Mouse (Mus musculus): ENCODE results near the gene Itgb1. TPM values are rescaled to one million over a fixed set of nuclear protein-coding genes. Genes with fewer than 3 reads are reported as not detected.

Itgb1 gene
- polyA plus RNA-seq, 1 experiment = 284 TPM

GRCm38 (mm10) chr8:128679909-128680308 lies 5.5 kb upstream of the Itgb1 start:
- Histone ChIP-seq H3K27ac (ENCODE audit: insufficient read depth, low read depth, low read length) (peak overlapping the region; percentile 92), H3K4me3 (ENCODE audit: insufficient read depth, low read length) (peak overlapping the region; percentile 16), H3K4me1 (ENCODE audit: control insufficient read depth, insufficient read depth, low read length) (peaks cover 21% of the 10 kb centered on the region)
- TF ChIP-seq POLR2A (IDR thresholded peaks at IDR 0.05; ENCODE audit: borderline replicate concordance, low read depth, low read length) (no peak), CTCF (IDR thresholded peaks at IDR 0.05; ENCODE audit: low read depth, low read length) (no peak)

- TF ChIP-seq POLR2A (IDR thresholded peaks at IDR 0.05; ENCODE audit: borderline replicate concordance, low read depth, low read length) (no peak), CTCF (IDR thresholded peaks at IDR 0.05; ENCODE audit: low read depth, low read length) (no peak)
- Histone ChIP-seq H3K4me3 (ENCODE audit: insufficient read depth, low read length) (no peak overlapping the region), H3K4me1 (ENCODE audit: control insufficient read depth, insufficient read depth, low read length) (peaks cover 21% of the 10 kb centered on the region), H3K27ac (ENCODE audit: insufficient read depth, low read depth, low read length) (peak overlapping the region; percentile 92)
These were observed 4.7 kb upstream of the Itgb1 start for GRCm38 (mm10) chr8:128680548-128681325.

- peaks cover 21% of the 10 kb centered on the region for H3K4me1 ChIP-seq (ENCODE audit: control insufficient read depth, insufficient read depth, low read length)
- no peak overlapping the region for H3K27ac ChIP-seq (ENCODE audit: insufficient read depth, low read depth, low read length)
- no peak for TF ChIP-seq CTCF (IDR thresholded peaks at IDR 0.05; ENCODE audit: low read depth, low read length)
- no peak for TF ChIP-seq POLR2A (IDR thresholded peaks at IDR 0.05; ENCODE audit: borderline replicate concordance, low read depth, low read length)
- H3K4me3 ChIP-seq (ENCODE audit: insufficient read depth, low read length) = no peak overlapping the region
These were observed 3.5 kb upstream of the Itgb1 start for GRCm38 (mm10) chr8:128681970-128682369.

- Histone ChIP-seq H3K4me1 (ENCODE audit: control insufficient read depth, insufficient read depth, low read length) (peaks cover 27% of the 10 kb centered on the region), H3K4me3 (ENCODE audit: insufficient read depth, low read length) (peak overlapping the region; percentile 68), H3K27ac (ENCODE audit: insufficient read depth, low read depth, low read length) (peak overlapping the region; percentile 91)
- TF ChIP-seq CTCF (IDR thresholded peaks at IDR 0.05; ENCODE audit: low read depth, low read length) = no peak
- no peak for TF ChIP-seq POLR2A (IDR thresholded peaks at IDR 0.05; ENCODE audit: borderline replicate concordance, low read depth, low read length)
These were observed 596 bp upstream of the Itgb1 start for GRCm38 (mm10) chr8:128684609-128685506.

- Histone ChIP-seq H3K4me3 (ENCODE audit: insufficient read depth, low read length) (peak overlapping the region; percentile 78), H3K4me1 (ENCODE audit: control insufficient read depth, insufficient read depth, low read length) (peaks cover 23% of the 10 kb centered on the region), H3K27ac (ENCODE audit: insufficient read depth, low read depth, low read length) (peak overlapping the region; percentile 96)
- TF ChIP-seq CTCF (IDR thresholded peaks at IDR 0.05; ENCODE audit: low read depth, low read length) (peak; percentile 4; the same call in 1 of the 2 replicates), POLR2A (IDR thresholded peaks at IDR 0.05; ENCODE audit: borderline replicate concordance, low read depth, low read length) (no peak)
These were observed 1.1 kb downstream of the Itgb1 start for GRCm38 (mm10) chr8:128686429-128686990.

GRCm38 (mm10) chr8:128688679-128689078 lies 3.2 kb downstream of the Itgb1 start:
- TF ChIP-seq CTCF (IDR thresholded peaks at IDR 0.05; ENCODE audit: low read depth, low read length) = no peak
- TF ChIP-seq POLR2A (IDR thresholded peaks at IDR 0.05; ENCODE audit: borderline replicate concordance, low read depth, low read length) = no peak
- no peak overlapping the region for H3K4me3 ChIP-seq (ENCODE audit: insufficient read depth, low read length)
- H3K27ac ChIP-seq (ENCODE audit: insufficient read depth, low read depth, low read length) = no peak overlapping the region
- H3K4me1 ChIP-seq (ENCODE audit: control insufficient read depth, insufficient read depth, low read length) = peaks cover 28% of the 10 kb centered on the region

GRCm38 (mm10) chr8:128690056-128690455 lies 4.6 kb downstream of the Itgb1 start:
- TF ChIP-seq POLR2A (IDR thresholded peaks at IDR 0.05; ENCODE audit: borderline replicate concordance, low read depth, low read length) (no peak), CTCF (IDR thresholded peaks at IDR 0.05; ENCODE audit: low read depth, low read length) (no peak)
- Histone ChIP-seq H3K27ac (ENCODE audit: insufficient read depth, low read depth, low read length) (no peak overlapping the region), H3K4me3 (ENCODE audit: insufficient read depth, low read length) (no peak overlapping the region), H3K4me1 (ENCODE audit: control insufficient read depth, insufficient read depth, low read length) (peaks cover 32% of the 10 kb centered on the region)

GRCm38 (mm10) chr8:128696701-128697397 lies 11.4 kb downstream of the Itgb1 start:
- TF ChIP-seq CTCF (IDR thresholded peaks at IDR 0.05; ENCODE audit: low read depth, low read length) (no peak), POLR2A (IDR thresholded peaks at IDR 0.05; ENCODE audit: borderline replicate concordance, low read depth, low read length) (no peak)
- Histone ChIP-seq H3K4me3 (ENCODE audit: insufficient read depth, low read length) (no peak overlapping the region), H3K27ac (ENCODE audit: insufficient read depth, low read depth, low read length) (no peak overlapping the region), H3K4me1 (ENCODE audit: control insufficient read depth, insufficient read depth, low read length) (peaks cover 27% of the 10 kb centered on the region)

GRCm38 (mm10) chr8:128697945-128698344 lies 12.5 kb downstream of the Itgb1 start:
- TF ChIP-seq CTCF (IDR thresholded peaks at IDR 0.05; ENCODE audit: low read depth, low read length) = no peak
- H3K4me3 ChIP-seq (ENCODE audit: insufficient read depth, low read length) = no peak overlapping the region
- H3K4me1 ChIP-seq (ENCODE audit: control insufficient read depth, insufficient read depth, low read length) = peaks cover 26% of the 10 kb centered on the region
- no peak overlapping the region for H3K27ac ChIP-seq (ENCODE audit: insufficient read depth, low read depth, low read length)

All from bone marrow macrophage, adult 2 months (primary cell).